Comparison of ENCODE assay signal across 7 mouse cellular contexts in the genomic region with DNA sequence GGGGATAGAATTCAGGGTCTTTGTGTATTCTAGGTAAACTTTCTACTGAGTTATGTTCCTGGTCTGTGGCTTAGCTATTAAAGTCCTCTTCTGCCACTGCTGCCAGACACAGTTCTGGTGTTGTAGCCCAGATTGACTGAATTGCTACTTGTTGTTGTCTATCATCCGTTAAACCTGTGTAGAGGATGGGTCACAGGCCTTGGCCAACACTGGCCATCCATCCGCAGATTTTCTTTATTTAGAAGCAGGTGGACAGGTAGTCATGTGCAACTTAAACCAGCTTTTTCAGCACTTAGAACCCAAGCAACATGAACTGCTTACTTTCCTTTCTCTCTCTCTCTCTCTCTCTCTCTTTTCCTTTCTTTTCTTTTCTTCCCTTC. TPM values are rescaled to one million over a fixed set of nuclear protein-coding genes. Genes with fewer than 3 reads are reported as not detected.
DNase-seq lines count a peak whose midpoint lies in the region; ATAC-seq and TF ChIP-seq lines count a peak whose summit lies in the region.

No protein-coding gene starts in this region.

- H3K9me3 ChIP-seq in lung, embryonic 16.5 days (ENCODE audit: control insufficient read depth, low read length): no peaks in the 10 kb centered on the region
- no peaks in the 10 kb centered on the region for H3K9me3 ChIP-seq in forebrain, embryonic 13.5 days (replicated peaks)
- H3K9me3 ChIP-seq in liver, embryonic 13.5 days (replicated peaks): no peaks in the 10 kb centered on the region
- no peaks in the 10 kb centered on the region for H3K9me3 ChIP-seq in stomach, postnatal 0 days (ENCODE audit: control insufficient read depth, low read length)

- peaks cover 5% of the 10 kb centered on the region; the same call in 1 of the 2 replicates for H3K36me3 ChIP-seq in lung, embryonic 16.5 days (ENCODE audit: control insufficient read depth, insufficient read depth, low read length)
- H3K36me3 ChIP-seq in forebrain, embryonic 13.5 days (ENCODE audit: poor library complexity, severe bottlenecking): peaks cover 32% of the 10 kb centered on the region
- peaks cover 52% of the 10 kb centered on the region for H3K36me3 ChIP-seq in liver, embryonic 13.5 days
- H3K36me3 ChIP-seq in stomach, postnatal 0 days (ENCODE audit: control insufficient read depth, insufficient read depth, low read length): no peaks in the 10 kb centered on the region; the same call in 1 of the 2 replicates

- 59% methylated on average over 2 of the region's 2 CpGs for WGBS in lung, embryonic 16.5 days
- 86% methylated on average over 2 of the region's 2 CpGs for WGBS in forebrain, embryonic 13.5 days
- 70% methylated on average over 2 of the region's 2 CpGs for WGBS in liver, embryonic 13.5 days (ENCODE audit: insufficient replicate concordance)
- 51% methylated on average over 2 of the region's 2 CpGs for WGBS in stomach, postnatal 0 days

- no peak for ATAC-seq in lung, embryonic 16.5 days (ENCODE audit: low read depth)
- no peak for ATAC-seq in forebrain, embryonic 13.5 days
- no peak for ATAC-seq in liver, embryonic 13.5 days (ENCODE audit: low read depth)
- ATAC-seq in stomach, postnatal 0 days (ENCODE audit: low FRiP score, low TSS enrichment): no peak

- H3K27me3 ChIP-seq in lung, embryonic 16.5 days (ENCODE audit: control insufficient read depth, insufficient read depth, low read depth, low read length): no peaks in the 10 kb centered on the region
- no peaks in the 10 kb centered on the region for H3K27me3 ChIP-seq in forebrain, embryonic 13.5 days
- no peaks in the 10 kb centered on the region for H3K27me3 ChIP-seq in liver, embryonic 13.5 days
- H3K27me3 ChIP-seq in stomach, postnatal 0 days (ENCODE audit: control insufficient read depth, insufficient read depth, low read length): no peaks in the 10 kb centered on the region

- no peak for TF ChIP-seq CTCF in stomach, postnatal 0 days (IDR thresholded peaks at IDR 0.05; ENCODE audit: low read depth)

- peak overlapping the region; percentile 76 for H3K9ac ChIP-seq in lung, embryonic 16.5 days (ENCODE audit: low read length)
- H3K9ac ChIP-seq in forebrain, embryonic 13.5 days: peak overlapping the region; percentile 77
- peak overlapping the region; percentile 81 for H3K9ac ChIP-seq in liver, embryonic 13.5 days
- no peak overlapping the region for H3K9ac ChIP-seq in stomach, postnatal 0 days (ENCODE audit: low read length)

- DNase-seq in lung, adult 18-20 months: no peak
- no peak for DNase-seq in liver, embryonic 13.5 days
- DNase-seq in stomach, postnatal 0 days (ENCODE audit: low spot score): no peak
- no peak for DNase-seq in spleen, adult 12 weeks (ENCODE audit: low spot score)
- DNase-seq in retina, postnatal 1 day: no peak

- H3K4me3 ChIP-seq in lung, embryonic 16.5 days (ENCODE audit: low read length): peak overlapping the region; percentile 66
- peak overlapping the region; percentile 63 for H3K4me3 ChIP-seq in forebrain, embryonic 13.5 days
- peak overlapping the region; percentile 72 for H3K4me3 ChIP-seq in liver, embryonic 13.5 days (replicated peaks)
- H3K4me3 ChIP-seq in stomach, postnatal 0 days (ENCODE audit: low read depth, low read length): no peak overlapping the region

- H3K27ac ChIP-seq in lung, embryonic 16.5 days (ENCODE audit: low read length): no peak overlapping the region
- no peak overlapping the region for H3K27ac ChIP-seq in forebrain, embryonic 13.5 days
- H3K27ac ChIP-seq in liver, embryonic 13.5 days: no peak overlapping the region
- H3K27ac ChIP-seq in stomach, postnatal 0 days (replicated peaks): no peak overlapping the region

- TF ChIP-seq EP300 in stomach, postnatal 0 days (optimal IDR thresholded peaks at IDR 0.05): no peak

- H3K4me2 ChIP-seq in lung, embryonic 16.5 days (ENCODE audit: low read depth, low read length): peak overlapping the region; percentile 60
- H3K4me2 ChIP-seq in forebrain, embryonic 13.5 days: peak overlapping the region; percentile 80
- peak overlapping the region; percentile 80 for H3K4me2 ChIP-seq in liver, embryonic 13.5 days
- peak overlapping the region; percentile 56; the same call in 1 of the 2 replicates for H3K4me2 ChIP-seq in stomach, postnatal 0 days (replicated peaks; ENCODE audit: low read depth)

- H3K4me1 ChIP-seq in lung, embryonic 16.5 days (replicated peaks; ENCODE audit: control insufficient read depth, insufficient read depth, low read length): peaks cover 3% of the 10 kb centered on the region
- H3K4me1 ChIP-seq in forebrain, embryonic 13.5 days: peaks cover 26% of the 10 kb centered on the region
- H3K4me1 ChIP-seq in liver, embryonic 13.5 days (replicated peaks): peaks cover 56% of the 10 kb centered on the region
- H3K4me1 ChIP-seq in stomach, postnatal 0 days (replicated peaks; ENCODE audit: control insufficient read depth, insufficient read depth): no peaks in the 10 kb centered on the region

RNA-seq across cellular contexts. Expression of gene Wdr76, which starts 1.4 kb away (rescaled TPM):
- 9.1 and 9.8 TPM in 2 replicates for polyA plus RNA-seq in lung, embryonic 16.5 days (2015; fragmentation: Nextera tagmentation; extraction: Ambion mirVana)
- 11.6 and 13.5 TPM in 2 replicates for polyA plus RNA-seq in forebrain, embryonic 13.5 days (2015; fragmentation: Nextera tagmentation; extraction: Ambion mirVana)
- 9.3 and 12.5 TPM in 2 replicates for polyA plus RNA-seq in liver, embryonic 13.5 days (2015; fragmentation: Nextera tagmentation; extraction: Ambion mirVana)
- 2.4 and 3.4 TPM in 2 replicates for polyA plus RNA-seq in stomach, postnatal 0 days (2015; fragmentation: Nextera tagmentation; extraction: Ambion mirVana)

RNA-seq across cellular contexts. Expression of gene Mfap1a, which starts 1.5 kb away (rescaled TPM):
- polyA plus RNA-seq in lung, embryonic 16.5 days (2015; fragmentation: Nextera tagmentation; extraction: Ambion mirVana): 29.4 and 30.6 TPM in 2 replicates
- polyA plus RNA-seq in forebrain, embryonic 13.5 days (2015; fragmentation: Nextera tagmentation; extraction: Ambion mirVana): 33.4 and 35.1 TPM in 2 replicates
- 14.0 and 16.0 TPM in 2 replicates for polyA plus RNA-seq in liver, embryonic 13.5 days (2015; fragmentation: Nextera tagmentation; extraction: Ambion mirVana)
- 11.5 and 12.2 TPM in 2 replicates for polyA plus RNA-seq in stomach, postnatal 0 days (2015; fragmentation: Nextera tagmentation; extraction: Ambion mirVana)

RNA-seq across cellular contexts. Expression of gene Mfap1b, which starts 34.1 kb away (rescaled TPM):
- 52.5 and 54.2 TPM in 2 replicates for polyA plus RNA-seq in lung, embryonic 16.5 days (2015; fragmentation: Nextera tagmentation; extraction: Ambion mirVana)
- 70.7 and 71.7 TPM in 2 replicates for polyA plus RNA-seq in forebrain, embryonic 13.5 days (2015; fragmentation: Nextera tagmentation; extraction: Ambion mirVana)
- polyA plus RNA-seq in liver, embryonic 13.5 days (2015; fragmentation: Nextera tagmentation; extraction: Ambion mirVana): 22.7 and 29.0 TPM in 2 replicates
- 25.2 and 27.6 TPM in 2 replicates for polyA plus RNA-seq in stomach, postnatal 0 days (2015; fragmentation: Nextera tagmentation; extraction: Ambion mirVana)

RNA-seq across cellular contexts. Expression of gene Serinc4, which starts 51.4 kb away (rescaled TPM):
- polyA plus RNA-seq in lung, embryonic 16.5 days (2015; fragmentation: Nextera tagmentation; extraction: Ambion mirVana): 0.11 and 1.1 TPM in 2 replicates
- polyA plus RNA-seq in forebrain, embryonic 13.5 days (2015; fragmentation: Nextera tagmentation; extraction: Ambion mirVana): 0.90 and 0.92 TPM in 2 replicates
- 0.07 and 0.08 TPM in 2 replicates for polyA plus RNA-seq in liver, embryonic 13.5 days (2015; fragmentation: Nextera tagmentation; extraction: Ambion mirVana)
- 0.11 and 0.16 TPM in 2 replicates for polyA plus RNA-seq in stomach, postnatal 0 days (2015; fragmentation: Nextera tagmentation; extraction: Ambion mirVana)

RNA-seq across cellular contexts. Expression of gene Hypk, which starts 54.9 kb away (rescaled TPM):
- 96.5 and 104 TPM in 2 replicates for polyA plus RNA-seq in lung, embryonic 16.5 days (2015; fragmentation: Nextera tagmentation; extraction: Ambion mirVana)
- 115 and 122 TPM in 2 replicates for polyA plus RNA-seq in forebrain, embryonic 13.5 days (2015; fragmentation: Nextera tagmentation; extraction: Ambion mirVana)
- 111 and 119 TPM in 2 replicates for polyA plus RNA-seq in liver, embryonic 13.5 days (2015; fragmentation: Nextera tagmentation; extraction: Ambion mirVana)
- polyA plus RNA-seq in stomach, postnatal 0 days (2015; fragmentation: Nextera tagmentation; extraction: Ambion mirVana): 75.9 and 82.4 TPM in 2 replicates
